Mouse (Mus musculus) naive thymus-derived CD4-positive, alpha-beta T cell, adult 2 months (primary cell): ENCODE data around the gene Olfr937.

Experiments used
- DNase-seq: peaks from one replicate; pipeline ENCODE4 v3.0.0-alpha.2; 2011; ENCODE audit warnings: low read depth

Gene Olfr937

DNA sequence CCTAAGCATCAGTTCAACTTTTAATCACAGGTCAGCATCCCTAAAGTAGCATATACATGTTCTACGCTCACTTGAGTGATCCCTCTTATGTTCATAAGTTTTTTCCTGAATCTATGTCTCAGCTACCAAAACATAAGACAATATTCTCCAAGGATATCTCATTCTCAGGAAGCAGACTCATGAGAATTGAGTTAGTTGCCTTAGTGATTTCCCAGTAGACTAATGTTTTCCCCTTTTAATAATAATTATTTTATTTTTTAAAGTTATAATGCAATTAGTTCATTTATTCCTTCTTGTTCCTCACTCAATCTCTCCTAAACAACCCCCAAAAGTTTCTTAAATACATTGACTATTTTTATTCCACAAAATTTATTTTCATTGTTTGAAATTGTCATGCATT is at the start of gene Olfr937:
Olfr937 (minus strand) TSS at position 101 of the 400 bp plus-strand sequence.
- DNase-seq: no peak

DNA sequence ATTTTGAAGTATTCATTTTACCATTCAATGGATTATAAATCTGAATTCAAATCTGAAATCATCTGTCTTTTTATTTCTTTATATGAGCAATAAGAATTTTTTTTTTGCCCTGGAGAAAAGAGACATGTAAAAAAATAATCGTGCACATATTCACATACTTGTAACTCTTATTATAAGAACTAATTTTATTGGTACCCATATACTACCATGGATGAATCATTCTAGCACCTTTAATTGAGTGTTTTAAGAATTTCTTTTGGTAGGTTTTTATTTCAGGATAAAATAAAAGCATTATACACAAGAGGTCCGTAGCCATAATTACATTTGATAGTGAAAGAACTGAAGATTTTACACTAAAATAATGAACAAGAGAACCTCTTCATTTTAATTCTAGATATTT is 14.0 kb upstream of the Olfr937 start, which contains the start of gene Olfr938:
Olfr938 (minus strand) TSS at position 101 of the 400 bp plus-strand sequence.
- no peak for DNase-seq

DNA sequence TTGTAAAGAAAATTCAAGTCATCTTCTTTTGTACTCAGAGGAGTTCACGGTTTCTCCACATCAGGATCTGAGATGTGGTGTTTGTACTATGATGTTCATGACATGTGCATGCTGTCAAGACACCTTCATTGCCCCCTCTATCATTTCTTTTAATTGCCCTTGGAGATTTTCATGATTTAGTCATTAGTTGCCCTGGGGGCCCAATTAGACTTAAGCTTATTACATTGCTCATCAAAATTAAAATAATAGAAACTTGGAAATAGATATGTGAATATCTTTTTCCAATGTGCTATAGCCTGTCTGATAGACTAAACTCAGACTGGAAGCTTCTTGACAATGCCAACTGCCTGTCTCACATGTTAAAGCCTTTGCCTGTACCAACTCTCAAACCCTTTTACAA is 41.5 kb downstream of the Olfr937 start, which contains the start of gene Olfr146:
Olfr146 (minus strand) TSS at position 101 of the 400 bp plus-strand sequence.
- no peak for DNase-seq
